Mouse (Mus musculus) B cell, adult 62 days (primary cell): ENCODE results near the gene Sh3d21. TPM values are rescaled to one million over a fixed set of nuclear protein-coding genes. Genes with fewer than 3 reads are reported as not detected.

Experiments used
- total RNA-seq: library from RNA; stranded (reverse); gene quantifications from 4 replicates; pipeline ENCODE4 v1.2.4, GENCODE M21; 2023

Sh3d21 gene
- 0.23 to 1.3 TPM (median 0.83 TPM) in 4 replicates for total RNA-seq

GRCm38 (mm10) chr4:126163067-126163659 is at the start of gene Sh3d21:
Gene Sh3d21, minus strand, starts transcription at chr4:126163491.

GRCm38 (mm10) chr4:126202303-126203181 is 39.3 kb upstream of the Sh3d21 start, which contains the start of gene Thrap3:
Gene Thrap3, minus strand, starts transcription at chr4:126202760.

GRCm38 (mm10) chr4:126147533-126148160 is 15.6 kb downstream of the Sh3d21 start, which contains the start of gene Eva1b:
Gene Eva1b, plus strand, starts transcription at chr4:126147744.

GRCm38 (mm10) chr4:126103590-126104068 is 59.7 kb downstream of the Sh3d21 start, which contains the start of gene Stk40:
Gene Stk40, plus strand, starts transcription at chr4:126103957.

Other genes with a start within 250 kb of the Sh3d21 start
- gene Csf3r, start 138.9 kb downstream of the Sh3d21 start, total RNA-seq, result 0.88 to 2.0 TPM (median 1.3 TPM) in 4 replicates
- 37.8 to 44.0 TPM (median 42.6 TPM) in 4 replicates for gene Mrps15, start 116.6 kb downstream of the Sh3d21 start, total RNA-seq
- gene Oscp1, start 104.9 kb downstream of the Sh3d21 start, total RNA-seq, result 0.18 to 2.2 TPM (median 0.66 TPM) in 3 of 4 replicates, not detected in the other
- 15.5 to 18.7 TPM (median 17.1 TPM) in 4 replicates for gene Lsm10, start 66.9 kb downstream of the Sh3d21 start, total RNA-seq
- gene Stk40, start 59.5 kb downstream of the Sh3d21 start, total RNA-seq, result 39.6 to 45.1 TPM (median 42.4 TPM) in 4 replicates
- gene Eva1b, start 15.7 kb downstream of the Sh3d21 start, total RNA-seq, result 3.1 to 4.8 TPM (median 4.1 TPM) in 4 replicates
- 570 to 644 TPM (median 635 TPM) in 4 replicates for gene Thrap3, start 39.3 kb upstream of the Sh3d21 start, total RNA-seq
- gene Map7d1, start 92.9 kb upstream of the Sh3d21 start, total RNA-seq, result 45.8 to 61.0 TPM (median 54.2 TPM) in 4 replicates
- gene Trappc3, start 98.8 kb upstream of the Sh3d21 start, total RNA-seq, result 39.9 to 47.8 TPM (median 42.9 TPM) in 4 replicates
- not detected in 4 replicates for gene Col8a2, start 123.3 kb upstream of the Sh3d21 start, total RNA-seq
- 31.4 to 44.4 TPM (median 37.4 TPM) in 4 replicates for gene Adprhl2, start 158.2 kb upstream of the Sh3d21 start, total RNA-seq
- gene Tekt2, start 162.2 kb upstream of the Sh3d21 start, total RNA-seq, result not detected in 4 replicates